Mouse (Mus musculus) gastrocnemius, postnatal 25 days (tissue): ENCODE measurements around the gene Trappc3. TPM values are rescaled to one million over a fixed set of nuclear protein-coding genes. Genes with fewer than 3 reads are reported as not detected.

Source experiments
- DNase-seq: peaks from one replicate; pipeline ENCODE4 v3.0.0; 2022
- total RNA-seq, 2 experiments: library from RNA; stranded (reverse); gene quantifications; 1 replicate in 1 of 2; 2 replicates in 1 of 2; pipeline ENCODE4 v1.2.3; 2021

Trappc3 gene
- total RNA-seq, 2 experiments from 2014 or later, result 18.0 to 21.0 TPM

- no peak for DNase-seq
These were observed 51.1 kb downstream of the Trappc3 start for GRCm38 (mm10) chr4:126313202-126313601.

- peak; percentile 79 for DNase-seq
These were observed 52.3 kb downstream of the Trappc3 start for GRCm38 (mm10) chr4:126314393-126314792.

GRCm38 (mm10) chr4:126315931-126316330, 53.8 kb downstream of the Trappc3 start:
- no peak for DNase-seq

GRCm38 (mm10) chr4:126316443-126317040, 54.4 kb downstream of the Trappc3 start:
- DNase-seq, result no peak

- DNase-seq, result no peak
These were observed 57.7 kb downstream of the Trappc3 start for GRCm38 (mm10) chr4:126319806-126320205.

- DNase-seq, result peak; percentile 94
These were observed 59.2 kb downstream of the Trappc3 start, which contains the start of gene Adprhl2 for GRCm38 (mm10) chr4:126321111-126321853. Gene Adprhl2 (minus strand): TSS chr4:126321703.

GRCm38 (mm10) chr4:126321854-126322511, 59.9 kb downstream of the Trappc3 start:
- DNase-seq, result peak; percentile 9

- DNase-seq, result no peak
These were observed 60.5 kb downstream of the Trappc3 start for GRCm38 (mm10) chr4:126322646-126323045.

- no peak for DNase-seq
These were observed 62.7 kb downstream of the Trappc3 start for GRCm38 (mm10) chr4:126324861-126325260.

GRCm38 (mm10) chr4:126325281-126325861, 63.2 kb downstream of the Trappc3 start, which contains the start of gene Tekt2:
Gene Tekt2 (minus strand): TSS chr4:126325688.
- peak; percentile 42 for DNase-seq

Other genes with a start within 250 kb of the Trappc3 start
- under 1 TPM; 0.13 to 0.21 TPM for gene Csf3r, start 237.8 kb upstream of the Trappc3 start, total RNA-seq
- gene Mrps15, start 215.4 kb upstream of the Trappc3 start, total RNA-seq, result 10 to 100 TPM; 65.8 to 68.8 TPM
- 1 to 10 TPM in 1 of 2 experiments, under 1 TPM in 1; 0.72 to 2.2 TPM for gene Oscp1, start 203.8 kb upstream of the Trappc3 start, total RNA-seq
- 1 to 10 TPM; 6.7 to 7.6 TPM for gene Lsm10, start 165.7 kb upstream of the Trappc3 start, total RNA-seq
- gene Stk40, start 158.4 kb upstream of the Trappc3 start, total RNA-seq, result 10 to 100 TPM; 70.8 to 75.6 TPM
- gene Eva1b, start 114.6 kb upstream of the Trappc3 start, total RNA-seq, result 1 to 10 TPM; 6.3 to 6.8 TPM
- gene Sh3d21, start 98.8 kb upstream of the Trappc3 start, total RNA-seq, result 1 to 10 TPM in 1 of 2 experiments, under 1 TPM in 1; 0.94 to 1.3 TPM
- 10 to 100 TPM; 90.9 to 92.4 TPM for gene Thrap3, start 59.6 kb upstream of the Trappc3 start, total RNA-seq
- 100 to 1,000 TPM; 166 to 187 TPM for gene Map7d1, start 6.0 kb upstream of the Trappc3 start, total RNA-seq
- 1 to 10 TPM in 1 of 2 experiments, under 1 TPM in 1; 0.96 to 3.9 TPM for gene Col8a2, start 24.5 kb downstream of the Trappc3 start, total RNA-seq
- 1 to 10 TPM; 7.4 to 8.4 TPM for gene Adprhl2, start 59.4 kb downstream of the Trappc3 start, total RNA-seq
- gene Tekt2, start 63.4 kb downstream of the Trappc3 start, total RNA-seq, result under 1 TPM; 0.31 to 0.88 TPM
- gene Ago3, start 167.2 kb downstream of the Trappc3 start, total RNA-seq, result 10 to 100 TPM; 10.5 TPM
- gene Ago1, start 206.3 kb downstream of the Trappc3 start, total RNA-seq, result 1 to 10 TPM; 5.6 to 6.8 TPM